Mouse (Mus musculus): ENCODE measurements around the gene Mei1. TPM values are rescaled to one million over a fixed set of nuclear protein-coding genes. Genes with fewer than 3 reads are reported as not detected.
"Not testable (repeated sequence)": the region's sequence is repeated elsewhere in the genome, so short reads cannot be mapped to it uniquely, and the experiment has no call there.

Gene Mei1
- polyA plus RNA-seq, 1 experiment = not detected

DNA sequence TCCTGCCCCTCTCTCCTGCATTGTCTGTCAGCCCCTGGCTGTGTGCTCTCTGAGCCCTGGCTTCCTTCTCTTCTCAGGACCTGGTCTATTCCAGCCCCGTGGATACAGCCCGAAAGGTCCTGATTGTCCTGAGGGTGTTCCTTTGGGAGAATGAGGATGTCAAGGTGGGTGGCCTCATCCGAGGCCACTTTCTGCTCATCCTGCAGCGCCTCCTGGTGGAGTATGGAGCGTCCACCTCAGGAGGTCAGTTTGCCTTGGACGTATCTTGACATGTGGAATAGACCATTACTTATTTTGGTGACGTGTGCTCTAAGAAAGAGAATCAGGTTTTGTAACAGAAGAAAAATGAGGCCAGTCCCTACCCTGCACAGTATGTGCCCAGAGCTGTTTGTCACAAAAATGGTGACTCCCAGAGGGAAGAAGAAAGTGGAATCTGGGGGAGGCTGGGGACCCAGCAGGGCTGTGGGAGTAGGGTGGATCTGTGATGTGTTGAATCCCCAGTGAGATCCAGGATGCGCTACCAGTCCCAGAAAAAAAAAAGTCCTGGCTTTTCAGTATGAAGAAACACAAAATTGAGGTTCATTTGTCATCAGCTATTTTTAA lies 37.3 kb downstream of the Mei1 start:
- WGBS = 19% methylated on average over 8 of the region's 8 CpGs
- Histone ChIP-seq H3K4me1 (ENCODE audit: control insufficient read depth, insufficient read depth, low read length) (no peaks in the 10 kb centered on the region), H3K27ac (ENCODE audit: control insufficient read depth, insufficient read depth, low read depth, low read length, poor library complexity) (no peak overlapping the region), H3K4me3 (replicated peaks; ENCODE audit: control insufficient read depth, low read depth, low read length) (no peak overlapping the region)
- no peak for TF ChIP-seq POLR2A (IDR thresholded peaks at IDR 0.05; ENCODE audit: borderline replicate concordance, control insufficient read depth, low read depth, low read length)
- peak; percentile 69 for TF ChIP-seq CTCF (IDR thresholded peaks at IDR 0.05; ENCODE audit: control insufficient read depth, insufficient read depth, low read length)

DNA sequence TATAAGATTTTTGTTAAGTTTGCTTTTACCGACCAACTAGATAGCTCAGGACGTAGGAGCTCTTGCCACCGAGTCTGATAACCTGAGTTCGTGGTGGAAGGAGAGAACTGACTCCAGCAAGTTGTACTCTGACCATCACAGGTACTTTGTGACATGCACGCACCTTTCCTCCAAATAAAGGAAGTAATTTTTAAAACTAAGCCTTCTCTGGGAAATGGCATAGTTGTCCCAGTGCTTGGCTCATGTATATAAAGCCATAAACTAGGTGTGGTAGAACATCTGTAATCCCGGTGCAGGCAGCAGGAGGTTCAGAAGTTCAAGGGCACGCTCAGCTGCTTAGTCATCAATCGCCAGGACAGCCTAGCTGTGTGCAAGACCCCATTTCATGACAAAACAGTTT lies 50.7 kb downstream of the Mei1 start:
- no peak for TF ChIP-seq POLR2A (IDR thresholded peaks at IDR 0.05; ENCODE audit: borderline replicate concordance, control insufficient read depth, low read depth, low read length)
- no peak for TF ChIP-seq CTCF (IDR thresholded peaks at IDR 0.05; ENCODE audit: control insufficient read depth, insufficient read depth, low read length)
- H3K27ac ChIP-seq (ENCODE audit: control insufficient read depth, insufficient read depth, low read depth, low read length, poor library complexity) = no peak overlapping the region
- WGBS = 76% methylated on average over 8 of the region's 8 CpGs
- H3K4me3 ChIP-seq (replicated peaks; ENCODE audit: control insufficient read depth, low read depth, low read length) = no peak overlapping the region
- H3K4me1 ChIP-seq (ENCODE audit: control insufficient read depth, insufficient read depth, low read length) = no peaks in the 10 kb centered on the region

GRCm38 (mm10) chr15:82126690-82127089 lies 56.9 kb downstream of the Mei1 start:
- not testable (repeated sequence) for H3K4me3 ChIP-seq (replicated peaks; ENCODE audit: control insufficient read depth, low read depth, low read length); H3K4me1 ChIP-seq (ENCODE audit: control insufficient read depth, insufficient read depth, low read length); H3K27ac ChIP-seq (ENCODE audit: control insufficient read depth, insufficient read depth, low read depth, low read length, poor library complexity)
- WGBS = 81% methylated on average over 4 of the region's 4 CpGs

GRCm38 (mm10) chr15:82127426-82128374 lies 57.9 kb downstream of the Mei1 start, which contains the start of gene Ccdc134:
Gene Ccdc134, plus strand, starts transcription at chr15:82127922.
- TF ChIP-seq CTCF (IDR thresholded peaks at IDR 0.05; ENCODE audit: control insufficient read depth, insufficient read depth, low read length) = no peak; the same call in 1 of the 2 replicates
- TF ChIP-seq POLR2A (IDR thresholded peaks at IDR 0.05; ENCODE audit: borderline replicate concordance, control insufficient read depth, low read depth, low read length) = peak; percentile 89
- Histone ChIP-seq H3K4me1 (ENCODE audit: control insufficient read depth, insufficient read depth, low read length) (no peaks in the 10 kb centered on the region; the same call in 1 of the 2 replicates), H3K4me3 (replicated peaks; ENCODE audit: control insufficient read depth, low read depth, low read length) (peak within 1 kb of the TSS; percentile 85), H3K27ac (ENCODE audit: control insufficient read depth, insufficient read depth, low read depth, low read length, poor library complexity) (peak within 1 kb of the TSS; percentile 82)
- 1% methylated on average over 74 of the region's 74 CpGs for WGBS

- H3K27ac ChIP-seq (ENCODE audit: control insufficient read depth, insufficient read depth, low read depth, low read length, poor library complexity) = peak overlapping the region; percentile 82; the same call in 1 of the 2 replicates
- WGBS = 5% methylated on average over 5 of the region's 5 CpGs
These were observed 58.6 kb downstream of the Mei1 start for GRCm38 (mm10) chr15:82128398-82128797.

DNA sequence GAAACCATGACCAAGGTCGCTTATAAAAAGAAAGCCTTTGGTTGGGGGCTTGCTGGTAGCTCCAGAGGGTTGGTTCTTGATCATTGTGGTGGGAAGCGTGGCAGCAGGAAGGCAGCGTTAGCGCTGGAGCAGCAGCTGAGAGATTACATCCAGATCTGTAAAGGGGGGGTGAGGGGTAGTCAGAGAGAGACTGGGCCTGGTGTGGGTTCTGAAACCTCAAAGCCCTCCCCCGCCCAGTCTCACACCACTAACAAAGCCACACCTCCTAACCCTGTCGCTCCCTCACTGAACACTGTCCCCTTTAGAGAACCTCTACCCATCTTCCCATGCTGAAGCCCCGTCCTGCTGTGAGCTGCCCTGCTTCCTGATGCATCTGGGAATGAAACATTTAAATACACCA lies 60.8 kb downstream of the Mei1 start:
- no peaks in the 10 kb centered on the region; the same call in 1 of the 2 replicates for H3K4me1 ChIP-seq (ENCODE audit: control insufficient read depth, insufficient read depth, low read length)
- TF ChIP-seq CTCF (IDR thresholded peaks at IDR 0.05; ENCODE audit: control insufficient read depth, insufficient read depth, low read length) (no peak), POLR2A (IDR thresholded peaks at IDR 0.05; ENCODE audit: borderline replicate concordance, control insufficient read depth, low read depth, low read length) (no peak)
- WGBS = 41% methylated on average over 7 of the region's 7 CpGs
- H3K4me3 ChIP-seq (replicated peaks; ENCODE audit: control insufficient read depth, low read depth, low read length) = no peak overlapping the region
- no peak overlapping the region for H3K27ac ChIP-seq (ENCODE audit: control insufficient read depth, insufficient read depth, low read depth, low read length, poor library complexity)

More at GRCm38 (mm10) chr15:82128398-82128797, 58.6 kb downstream of the Mei1 start:
- TF ChIP-seq CTCF (IDR thresholded peaks at IDR 0.05; ENCODE audit: control insufficient read depth, insufficient read depth, low read length) = no peak
- Histone ChIP-seq H3K4me1 (ENCODE audit: control insufficient read depth, insufficient read depth, low read length) (no peaks in the 10 kb centered on the region; the same call in 1 of the 2 replicates), H3K4me3 (replicated peaks; ENCODE audit: control insufficient read depth, low read depth, low read length) (peak overlapping the region; percentile 85)

- no peak overlapping the region for H3K27ac ChIP-seq (ENCODE audit: control insufficient read depth, insufficient read depth, low read depth, low read length, poor library complexity)
- TF ChIP-seq POLR2A (IDR thresholded peaks at IDR 0.05; ENCODE audit: borderline replicate concordance, control insufficient read depth, low read depth, low read length) (no peak), CTCF (IDR thresholded peaks at IDR 0.05; ENCODE audit: control insufficient read depth, insufficient read depth, low read length) (no peak)
- no peak overlapping the region for H3K4me3 ChIP-seq (replicated peaks; ENCODE audit: control insufficient read depth, low read depth, low read length)
- H3K4me1 ChIP-seq (ENCODE audit: control insufficient read depth, insufficient read depth, low read length) = no peaks in the 10 kb centered on the region
- WGBS = 78% methylated on average over 4 of the region's 4 CpGs
These were observed 65.6 kb downstream of the Mei1 start for GRCm38 (mm10) chr15:82135372-82135771.

GRCm38 (mm10) chr15:82138565-82138964 lies 68.8 kb downstream of the Mei1 start:
- TF ChIP-seq CTCF (IDR thresholded peaks at IDR 0.05; ENCODE audit: control insufficient read depth, insufficient read depth, low read length) (peak; percentile 77), POLR2A (IDR thresholded peaks at IDR 0.05; ENCODE audit: borderline replicate concordance, control insufficient read depth, low read depth, low read length) (no peak)

More at GRCm38 (mm10) chr15:82138565-82138964, 68.8 kb downstream of the Mei1 start:
- H3K27ac ChIP-seq (ENCODE audit: control insufficient read depth, insufficient read depth, low read depth, low read length, poor library complexity) = no peak overlapping the region
- H3K4me1 ChIP-seq (ENCODE audit: control insufficient read depth, insufficient read depth, low read length) = no peaks in the 10 kb centered on the region
- 30% methylated on average over 4 of the region's 4 CpGs for WGBS
- H3K4me3 ChIP-seq (replicated peaks; ENCODE audit: control insufficient read depth, low read depth, low read length) = no peak overlapping the region

All from bone marrow, adult 2 months (tissue).